Mouse (Mus musculus): ENCODE results near the gene Nfat5.

Nfat5 gene

DNA sequence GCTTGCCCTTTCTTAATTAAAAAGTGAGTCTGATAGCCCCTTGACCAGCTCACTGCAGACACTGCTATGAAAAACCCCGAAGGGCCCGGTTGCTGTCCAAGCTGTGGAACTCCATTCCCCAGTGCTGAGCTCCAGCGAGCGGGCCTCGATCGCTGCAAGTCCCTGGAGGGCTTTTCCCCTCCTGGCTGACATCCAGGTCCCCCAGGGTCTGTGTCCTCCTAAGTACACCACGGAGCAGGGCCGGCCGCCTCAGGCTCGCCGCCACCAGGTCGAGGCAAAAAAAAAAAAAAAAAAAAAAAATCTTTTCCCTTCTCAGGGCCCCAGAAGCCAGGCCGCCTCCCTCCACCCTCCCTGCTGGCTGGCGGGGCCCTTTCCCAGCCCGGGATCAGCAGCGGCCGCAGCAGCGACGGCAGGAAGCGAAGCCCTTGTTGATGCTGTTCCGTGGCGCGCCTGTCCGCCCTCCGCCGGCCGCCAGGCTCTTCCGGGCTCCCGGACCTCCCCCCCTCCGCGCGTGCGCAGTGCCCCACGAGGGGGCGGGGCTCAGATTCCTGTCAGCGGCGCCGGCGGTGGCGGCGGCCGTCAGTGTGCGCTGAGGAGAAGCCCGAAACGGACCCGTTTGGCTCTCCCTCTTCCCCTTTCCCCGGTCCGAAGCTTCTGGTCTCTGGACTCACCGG, at the start of gene Nfat5:
TSS of gene Nfat5 (plus strand) at position 543 of the 674 bp plus-strand sequence.
- peak; percentile 96 for DNase-seq

DNA sequence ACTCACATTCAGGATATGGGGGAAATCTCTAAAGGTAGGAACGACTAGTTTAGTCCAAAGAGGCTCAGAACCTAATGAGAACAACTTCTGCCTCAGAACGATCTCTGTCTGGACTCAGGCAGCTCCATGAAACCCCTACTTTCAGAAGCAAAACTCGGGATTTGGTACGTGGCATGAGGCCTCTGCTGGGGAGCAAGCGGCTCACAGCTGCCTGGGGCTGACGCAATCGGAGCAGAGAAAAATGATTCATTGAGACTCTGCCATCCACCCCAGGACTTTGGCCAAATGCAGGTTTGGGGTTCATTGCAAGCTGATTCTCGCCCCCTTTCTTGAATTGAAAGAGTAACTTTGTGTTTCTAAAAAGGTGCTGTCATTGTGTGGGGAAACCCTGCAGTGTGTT, 49.1 kb upstream of the Nfat5 start:
- no peak for DNase-seq

DNA sequence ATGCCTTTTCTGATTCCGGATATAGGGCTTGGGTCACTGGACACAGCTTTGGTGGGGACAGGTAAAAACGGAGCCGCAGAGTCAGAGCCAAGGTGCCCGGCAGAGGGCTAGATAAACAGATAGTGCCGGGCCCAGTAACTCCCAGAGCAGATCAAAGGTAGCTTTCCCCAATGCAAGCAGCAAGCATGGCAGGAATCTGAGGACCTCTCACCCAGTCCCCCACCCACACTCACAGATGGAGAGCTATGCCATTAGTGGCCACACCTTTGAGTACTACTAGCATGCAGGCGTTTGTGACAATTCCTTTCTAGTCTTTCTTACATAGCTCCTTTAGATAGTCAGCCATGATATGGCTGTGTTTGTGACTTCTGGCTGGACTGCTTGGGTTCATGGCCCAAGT, 44.8 kb upstream of the Nfat5 start:
- no peak for DNase-seq

DNA sequence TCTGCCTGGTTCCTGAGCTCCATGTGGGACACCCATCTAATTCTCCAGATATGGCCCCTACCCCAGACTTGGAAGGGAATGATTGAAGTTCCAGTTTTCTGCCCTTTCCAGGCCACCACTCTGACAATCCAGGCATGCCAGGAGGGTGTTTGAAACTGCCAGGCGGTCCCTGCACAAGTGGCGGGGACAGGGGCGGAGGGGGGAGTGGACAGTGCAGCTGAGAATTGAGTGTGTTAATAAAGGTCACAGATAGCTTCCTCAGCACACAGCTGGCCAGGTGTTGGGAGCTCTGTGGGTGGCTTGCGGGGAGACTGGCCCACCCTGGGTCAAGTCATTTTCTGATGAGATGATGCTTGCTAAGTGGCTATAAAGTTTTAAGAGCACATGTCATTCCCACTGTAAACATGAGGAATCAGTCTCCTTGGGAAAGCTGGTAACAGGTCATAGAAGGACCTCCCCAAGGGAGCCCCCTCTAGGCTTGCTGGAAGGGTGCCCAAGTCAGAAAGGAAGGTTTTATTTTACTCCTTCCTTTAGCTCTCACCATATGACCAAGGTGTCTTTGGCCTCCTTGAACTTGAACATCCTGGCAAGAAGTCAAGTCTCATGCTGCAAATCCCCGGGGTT, 41.7 kb upstream of the Nfat5 start:
- DNase-seq, result no peak

DNA sequence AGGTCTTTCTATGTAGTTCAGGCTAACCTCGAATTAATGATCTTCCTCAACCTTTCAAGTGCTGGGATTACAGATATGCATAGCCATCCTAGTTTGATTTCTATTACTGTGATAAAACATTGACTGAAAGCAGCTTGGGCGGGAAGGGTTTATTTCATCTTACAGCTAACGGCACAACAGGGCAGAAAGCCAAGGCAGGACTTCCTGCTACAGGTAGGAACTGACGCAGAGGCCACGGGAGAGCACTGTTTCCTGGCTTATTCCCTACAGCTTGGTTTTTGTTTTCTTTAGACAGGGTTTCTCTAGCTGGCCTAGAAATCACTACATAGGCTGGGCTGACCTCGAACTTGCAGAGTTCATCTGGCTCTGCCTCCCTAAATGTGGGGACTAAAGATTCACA, 40.1 kb upstream of the Nfat5 start:
- peak; percentile 16 for DNase-seq

DNA sequence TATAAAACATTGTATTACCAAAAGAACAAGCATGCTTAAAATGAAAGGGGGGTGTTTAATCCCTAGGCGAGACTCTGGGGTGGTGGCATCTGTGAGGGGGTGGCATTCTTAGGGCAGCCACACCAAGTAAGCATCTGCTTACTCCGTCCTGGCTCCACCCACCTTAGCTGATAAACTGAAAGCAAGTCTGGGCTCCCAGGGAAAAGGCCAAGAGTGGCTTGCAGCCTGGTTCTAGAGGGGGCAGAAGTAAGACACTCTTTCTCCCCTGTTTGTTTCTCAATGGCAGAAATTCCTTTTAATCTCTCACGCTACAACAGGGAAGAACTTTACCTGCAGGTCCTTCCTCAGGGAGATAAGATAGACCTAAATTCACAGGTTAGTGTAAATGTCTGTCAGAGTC, 38.9 kb upstream of the Nfat5 start:
- peak; percentile 15 for DNase-seq

DNA sequence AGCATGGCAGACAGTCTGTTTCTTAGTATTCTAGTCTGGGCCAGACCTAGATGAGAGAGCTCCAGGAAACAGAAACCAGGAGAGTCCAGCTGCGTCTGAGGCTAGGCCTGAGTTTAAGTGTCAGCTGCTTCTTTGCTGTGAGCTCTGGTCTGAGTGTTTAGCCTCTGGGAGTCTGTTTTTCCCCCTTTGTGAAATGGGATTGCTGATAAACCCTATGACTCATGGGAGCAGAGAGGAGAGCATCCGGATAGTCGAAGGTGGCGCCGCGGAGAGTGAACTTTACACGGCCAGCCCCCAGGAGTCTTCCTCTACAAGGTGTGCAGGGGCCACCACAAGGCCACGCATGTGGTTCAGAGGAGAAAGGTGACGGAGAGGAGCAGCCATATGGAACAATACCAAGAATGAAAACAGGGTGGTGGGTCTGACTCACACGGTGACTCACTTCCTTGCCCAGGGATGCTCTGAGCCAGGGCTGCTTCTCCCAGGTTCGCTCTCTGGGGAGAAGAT, 38.3 kb upstream of the Nfat5 start:
- no peak for DNase-seq

DNA sequence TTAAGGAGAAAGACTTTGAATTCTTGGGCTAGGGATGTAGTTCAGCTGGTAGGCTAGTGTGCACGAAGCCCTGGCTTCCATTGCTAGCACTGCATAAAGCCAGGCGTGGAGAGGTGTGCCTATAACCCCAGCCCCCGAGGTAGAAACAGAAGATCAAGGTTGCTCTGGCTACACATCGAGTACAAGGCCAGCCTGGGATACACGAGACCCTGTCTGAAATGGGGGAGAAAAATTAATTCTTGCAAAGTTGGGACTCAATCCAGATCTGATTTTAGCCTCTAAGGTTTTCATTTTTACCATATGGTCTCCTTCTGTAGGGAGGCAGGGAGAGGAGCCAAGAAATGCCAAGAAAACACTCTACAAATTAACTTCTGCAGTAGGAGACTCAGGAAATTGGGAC, 36.0 kb upstream of the Nfat5 start:
- DNase-seq, result no peak

DNA sequence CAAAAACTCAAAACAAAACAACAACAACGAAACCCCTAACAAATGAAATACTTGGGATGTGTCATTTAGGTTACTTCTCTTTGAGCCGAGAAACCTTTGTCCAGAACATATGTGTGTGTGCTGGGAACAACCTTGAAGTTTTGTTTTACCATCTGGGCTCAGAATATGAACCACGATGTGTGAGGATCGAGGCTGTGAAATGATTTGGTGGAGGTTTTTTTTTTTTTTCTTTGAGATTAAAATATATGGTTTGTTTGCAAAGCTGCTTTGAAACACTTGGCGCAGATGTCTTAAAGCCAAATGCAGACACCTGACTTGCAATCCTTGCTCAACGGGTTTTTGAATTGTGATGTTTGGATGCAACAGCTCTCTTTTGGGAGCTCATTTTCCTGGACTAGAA, 33.1 kb upstream of the Nfat5 start:
- DNase-seq, result no peak

DNA sequence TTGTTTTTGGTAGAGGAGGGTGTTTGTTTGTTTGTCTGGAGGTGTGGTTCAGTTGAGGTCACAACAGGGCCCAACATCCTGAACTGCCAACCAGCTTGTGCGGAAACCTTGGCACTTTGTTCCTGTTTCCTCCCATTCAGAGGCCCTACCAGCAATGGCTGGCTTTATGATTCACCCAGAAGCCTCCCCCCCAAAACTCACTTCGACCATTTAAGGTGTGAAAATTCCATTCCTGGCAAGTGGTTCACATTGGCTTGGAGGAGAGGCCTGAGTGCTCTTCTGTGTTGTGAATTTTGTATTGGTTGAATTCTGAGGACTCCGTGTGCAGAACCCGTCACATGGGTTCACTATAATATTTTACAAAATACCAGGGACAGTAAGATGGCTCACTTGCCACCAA, 32.1 kb upstream of the Nfat5 start:
- no peak for DNase-seq

DNA sequence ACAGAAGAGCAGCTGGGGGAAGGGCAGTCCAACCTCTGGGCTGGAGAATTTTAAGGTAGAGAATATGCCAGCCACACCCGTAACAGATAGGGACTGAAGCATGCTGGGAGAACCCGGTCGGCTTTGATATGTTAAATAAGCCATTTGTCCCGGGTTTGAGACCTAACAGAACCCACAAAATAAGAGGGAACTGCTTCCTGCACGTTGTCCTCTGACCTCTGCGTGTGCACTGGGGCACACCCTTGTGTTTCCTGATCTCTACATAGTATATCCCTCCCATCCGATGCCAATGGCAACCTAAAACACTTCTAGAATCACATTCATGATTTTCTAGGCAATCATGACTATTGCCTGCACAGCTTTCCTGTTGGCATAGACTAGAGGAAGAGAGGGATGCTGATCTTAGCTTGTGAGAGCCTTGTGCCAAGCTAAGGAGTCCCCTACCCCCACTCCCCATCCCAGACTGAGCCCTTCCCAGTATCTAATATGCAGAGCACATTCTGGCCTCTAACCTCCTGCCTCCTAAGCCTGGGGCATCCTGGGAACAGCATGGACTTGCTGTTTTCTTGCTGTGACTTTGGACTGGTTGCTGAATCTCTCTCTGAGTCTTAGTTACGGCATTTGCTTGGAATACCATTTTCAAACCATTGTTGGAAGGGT, 31.1 kb upstream of the Nfat5 start:
- no peak for DNase-seq

DNA sequence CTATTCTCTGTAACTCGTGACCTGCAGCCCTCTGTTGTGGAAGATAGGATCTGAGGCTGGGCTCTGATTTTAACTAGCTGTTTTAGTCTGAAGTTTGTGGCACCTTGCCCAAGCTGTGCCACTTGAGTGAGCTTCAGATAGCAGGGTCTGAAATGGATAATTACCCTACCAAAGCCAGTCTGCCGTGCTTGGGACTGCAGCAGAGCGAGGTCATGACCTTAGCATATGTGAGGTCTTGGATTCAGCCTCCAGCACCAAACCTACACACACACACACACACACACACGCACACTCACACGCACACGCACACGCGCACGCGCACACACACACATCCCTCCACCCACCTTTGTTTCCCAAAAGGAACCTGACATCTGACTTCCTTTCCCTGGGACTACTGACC, 27.5 kb upstream of the Nfat5 start:
- no peak for DNase-seq

DNA sequence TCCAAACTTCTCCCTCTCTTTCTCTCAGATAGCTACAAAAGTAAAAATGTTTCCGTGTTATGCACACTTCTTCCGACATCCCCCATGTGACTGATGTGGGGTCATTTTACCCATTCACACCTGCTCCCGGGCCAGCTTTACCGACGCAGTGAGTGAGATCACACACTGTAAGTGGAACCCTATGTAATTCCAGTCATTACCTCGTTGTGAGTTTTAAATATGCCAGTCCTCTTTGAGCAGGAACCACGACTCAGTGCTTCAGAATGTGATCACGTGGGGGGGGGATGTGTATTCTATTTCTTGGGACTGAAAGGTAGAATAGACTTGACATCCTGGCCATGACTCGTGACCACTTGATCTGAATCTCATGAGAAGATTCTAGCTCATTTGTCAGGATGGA, 24.8 kb upstream of the Nfat5 start:
- no peak for DNase-seq

DNA sequence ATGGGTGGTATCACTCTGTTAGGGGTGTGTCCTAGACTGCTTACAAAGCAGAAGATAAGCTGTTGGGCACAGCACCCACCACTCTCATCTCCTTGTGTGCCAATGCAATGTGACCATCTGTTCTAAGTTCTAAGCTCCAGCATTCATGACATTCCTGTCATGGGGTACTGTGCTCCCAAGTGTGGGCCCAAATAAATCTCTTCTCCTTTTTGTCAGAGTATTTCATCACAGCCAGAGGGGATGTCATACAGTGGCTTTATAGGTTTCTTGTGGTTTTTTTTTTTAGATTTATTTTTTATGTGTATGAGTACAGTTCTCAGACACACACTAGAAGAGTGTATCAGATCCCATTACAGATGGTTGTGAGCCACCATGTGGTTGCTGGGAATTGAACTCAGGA, 24.1 kb upstream of the Nfat5 start:
- no peak for DNase-seq

DNA sequence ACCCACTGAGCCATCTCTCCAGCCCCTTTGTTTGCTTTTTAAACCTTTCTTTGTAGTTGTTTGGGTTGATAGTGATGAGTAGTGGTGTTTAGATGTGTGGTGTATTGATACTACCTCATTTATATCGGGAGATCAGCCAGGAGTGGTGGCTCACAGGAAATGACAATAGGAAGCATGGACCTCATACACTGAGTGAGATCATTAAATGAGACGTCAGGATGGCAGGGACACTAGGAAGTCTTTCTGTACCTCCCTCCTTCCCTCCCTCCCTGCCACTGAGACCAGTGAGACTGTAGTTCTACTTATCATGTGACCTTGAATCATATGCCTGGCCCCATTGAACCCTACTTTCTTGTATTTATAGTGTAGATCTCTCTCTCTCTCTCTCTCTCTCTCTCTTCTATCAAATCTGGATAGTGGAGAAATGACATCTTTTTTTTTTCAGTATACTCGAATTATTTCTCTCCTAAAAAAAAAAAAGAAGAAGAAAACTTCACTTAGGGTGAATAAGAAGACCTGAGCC, 23.6 kb upstream of the Nfat5 start:
- no peak for DNase-seq

DNA sequence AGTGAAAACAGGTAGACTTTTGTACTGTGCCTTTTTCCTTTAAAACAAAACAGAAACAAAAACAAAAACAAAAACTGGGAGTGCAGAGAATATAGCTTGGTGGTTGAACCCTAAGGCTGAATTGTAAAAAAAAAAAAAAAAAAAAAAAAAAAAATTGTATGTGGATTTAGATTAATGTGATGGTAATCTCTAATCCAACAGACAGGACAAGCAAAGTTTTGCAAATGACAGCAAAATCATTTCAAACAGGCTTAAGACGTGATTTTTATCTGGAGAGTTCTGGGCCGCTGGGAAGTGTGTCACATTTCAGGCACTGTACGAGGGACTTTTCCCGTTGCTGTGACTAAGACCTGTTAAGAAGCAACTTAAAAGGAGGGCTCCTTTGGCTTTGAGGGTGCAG, 23.0 kb upstream of the Nfat5 start:
- DNase-seq, result no peak

DNA sequence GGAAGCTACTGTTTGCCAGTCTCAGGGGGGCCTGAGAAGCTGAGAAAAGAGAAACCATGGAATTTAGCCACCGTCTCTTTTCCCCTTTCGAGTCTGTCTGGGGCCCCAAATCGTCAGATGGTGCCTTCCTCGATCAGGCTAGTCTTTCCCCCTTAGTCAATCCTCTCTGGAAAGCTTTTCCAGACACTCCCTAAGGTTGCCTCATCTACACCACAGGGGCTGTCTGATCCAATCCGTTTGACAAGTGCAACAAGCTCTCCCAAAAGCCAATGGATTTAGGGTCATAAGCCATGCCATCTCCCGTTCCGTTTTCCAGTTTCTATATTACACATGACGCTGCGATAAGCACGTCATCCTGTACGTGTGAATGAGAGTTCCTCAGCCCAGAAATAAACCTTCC, 22.5 kb upstream of the Nfat5 start:
- no peak for DNase-seq

DNA sequence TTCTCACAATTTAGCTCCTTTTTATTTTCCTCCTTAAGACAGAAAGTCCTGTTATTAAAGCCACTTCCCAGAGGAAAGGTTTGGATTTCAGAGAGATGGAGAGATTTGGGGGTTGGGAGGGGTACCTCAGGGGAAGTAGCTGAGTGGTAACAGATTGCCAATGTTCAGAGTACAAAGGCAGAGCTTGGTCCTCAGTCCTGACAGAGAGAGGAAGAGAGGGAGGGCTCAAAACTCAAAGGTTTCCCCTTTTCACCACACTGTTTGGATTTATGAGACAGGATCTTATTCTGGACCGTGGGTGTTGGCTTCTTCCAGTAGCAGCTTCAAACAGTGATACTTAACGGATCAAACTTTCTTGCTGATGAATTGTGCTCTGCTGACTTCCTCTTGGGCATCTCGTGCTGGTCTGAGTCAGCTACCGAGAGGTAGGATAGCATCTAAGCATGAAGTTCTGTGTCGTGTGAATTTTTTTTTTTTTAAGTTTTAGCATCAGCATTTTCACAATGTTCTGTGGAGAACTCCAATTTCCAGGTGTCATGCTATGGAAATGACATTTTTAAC, 15.9 kb upstream of the Nfat5 start:
- no peak for DNase-seq

DNA sequence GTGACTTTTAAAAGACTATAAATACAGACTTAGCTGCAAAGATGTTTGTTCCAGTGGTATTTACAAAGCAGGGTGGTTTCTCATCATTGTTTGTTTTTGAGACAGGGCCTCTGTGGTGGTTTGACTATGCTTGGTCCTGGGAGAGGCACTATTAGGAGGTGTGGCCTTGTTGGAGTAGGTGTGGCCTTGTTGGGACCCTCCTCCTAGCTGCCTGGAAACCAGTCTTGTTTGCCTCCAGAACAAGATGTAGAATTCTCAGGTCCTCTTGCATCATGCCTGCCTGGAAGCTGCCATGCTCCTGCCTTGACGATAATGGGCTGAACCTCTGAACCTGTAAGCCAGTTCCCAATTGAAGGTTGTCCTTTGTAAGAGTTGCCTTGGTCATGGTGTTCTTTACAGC, 14.7 kb upstream of the Nfat5 start:
- no peak for DNase-seq

DNA sequence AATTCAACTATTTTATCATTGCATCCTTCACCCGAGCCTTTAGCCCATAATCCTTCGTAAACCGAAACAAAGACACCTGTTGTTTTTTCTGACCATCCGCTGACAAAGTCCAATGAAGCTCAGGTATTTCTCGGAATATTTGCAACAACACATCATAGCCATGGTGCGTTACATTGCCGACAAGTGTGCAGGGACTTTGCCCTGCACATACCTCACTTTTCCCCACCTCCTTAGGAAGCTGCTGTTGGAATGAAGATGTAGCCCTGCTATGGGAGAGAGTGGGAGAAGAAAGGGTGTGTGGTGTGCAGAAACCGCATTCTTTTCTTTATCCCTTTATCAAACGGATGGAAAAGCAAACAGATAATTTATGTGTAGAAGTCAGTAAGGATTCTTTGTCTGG, 6.6 kb upstream of the Nfat5 start:
- DNase-seq, result no peak

DNA sequence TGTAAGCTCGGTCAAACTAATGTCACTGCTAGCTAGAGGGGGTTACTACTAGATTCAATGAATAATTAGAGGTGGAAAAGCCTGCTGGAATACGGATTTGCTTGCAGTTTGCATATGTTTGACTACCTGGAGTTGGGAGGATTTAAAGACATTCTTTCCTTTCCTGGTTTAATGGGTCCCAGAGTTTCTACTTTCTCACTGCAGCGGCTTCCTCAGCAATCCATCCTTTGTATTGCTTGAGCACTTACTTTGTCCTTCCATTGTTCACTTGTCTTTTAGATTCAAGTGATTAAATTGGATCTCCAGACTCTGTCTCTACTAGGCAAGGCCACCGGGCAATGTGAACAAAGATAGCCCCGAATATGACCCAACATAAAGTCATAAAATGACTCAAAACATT, 5.7 kb upstream of the Nfat5 start:
- DNase-seq, result no peak

DNA sequence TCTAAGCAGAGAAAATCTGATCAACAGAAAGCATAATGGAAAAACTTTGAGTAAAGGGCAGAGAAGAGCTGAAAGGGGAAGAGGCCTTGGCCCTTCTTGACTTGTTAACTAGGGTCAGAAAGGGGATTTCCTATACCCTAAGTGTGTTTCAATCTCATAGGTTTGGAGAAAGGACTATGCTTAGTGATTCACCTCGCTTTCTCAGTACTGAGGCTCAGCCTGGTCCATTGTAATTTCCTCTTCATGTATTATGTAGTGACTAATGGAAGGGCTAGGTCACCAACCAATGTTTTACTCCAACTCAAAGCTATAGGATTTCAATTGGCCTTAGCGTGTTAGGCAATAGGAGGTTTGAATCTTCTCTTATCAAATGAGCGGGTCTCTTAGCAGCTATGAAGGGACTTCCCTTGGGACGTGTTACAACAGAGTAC, 2.1 kb upstream of the Nfat5 start:
- no peak for DNase-seq

DNA sequence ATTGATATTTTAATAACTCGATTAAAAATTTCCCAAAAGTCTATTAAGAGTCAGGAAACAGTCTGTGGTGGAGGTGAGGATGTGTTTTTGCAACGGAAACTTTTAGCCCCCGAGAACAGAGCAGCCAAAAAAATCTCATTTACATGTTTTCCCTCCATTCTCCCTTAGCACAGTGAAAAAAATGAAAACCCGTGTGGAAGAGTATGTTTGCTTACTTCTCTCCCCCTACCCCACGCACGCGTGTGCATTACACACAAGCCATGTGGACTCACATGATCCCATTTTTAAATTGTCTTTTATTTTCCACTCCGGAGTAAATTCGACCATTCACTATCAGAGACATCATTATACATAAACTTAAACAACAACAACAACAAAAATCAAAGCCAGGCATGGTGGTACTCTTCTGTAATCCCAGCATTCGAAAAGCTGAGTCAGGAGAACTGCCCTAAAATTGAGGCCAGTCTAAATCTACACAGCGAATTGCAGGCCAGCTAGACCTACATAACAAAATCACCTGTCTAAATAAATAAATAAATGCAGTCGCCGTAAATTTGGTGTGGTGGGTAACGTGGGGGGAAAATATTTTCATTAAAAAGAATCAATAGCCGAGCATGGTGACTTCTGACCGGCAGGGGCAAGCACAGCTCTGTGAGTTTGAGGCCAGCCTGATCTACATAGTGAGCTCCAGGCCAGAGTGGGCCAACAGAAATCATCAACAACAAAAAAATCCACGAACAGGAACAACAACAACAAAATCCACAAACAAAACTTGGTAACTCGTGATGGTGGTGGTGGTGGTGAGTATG, 947 bp upstream of the Nfat5 start:
- no peak for DNase-seq
